ENCODE assay signal across 23 mouse cellular contexts in the genomic region with DNA sequence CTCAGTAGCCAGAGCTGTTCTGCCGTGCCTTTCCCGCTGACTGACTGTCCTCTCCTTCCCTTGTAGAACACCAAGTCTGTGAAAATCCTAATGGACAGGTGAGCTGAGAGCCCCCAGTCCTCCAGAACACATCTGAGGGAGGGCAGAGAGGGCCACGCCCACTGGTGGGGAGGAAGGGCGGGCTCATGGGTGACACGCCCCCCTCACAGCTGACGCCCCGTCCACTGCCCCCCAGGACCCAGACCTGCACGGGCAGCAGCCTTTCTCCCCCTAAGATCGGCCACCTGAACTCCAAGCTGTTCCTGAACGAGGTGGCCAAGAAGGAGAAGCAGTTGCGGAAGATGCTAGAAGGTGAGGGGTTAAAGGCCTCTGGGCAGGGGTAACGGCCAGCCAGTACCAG. TPM values are rescaled to one million over a fixed set of nuclear protein-coding genes. Genes with fewer than 3 reads are reported as not detected.
DNase-seq lines count a peak whose midpoint lies in the region; ATAC-seq and TF ChIP-seq lines count a peak whose summit lies in the region.
"Had no signal": no experiment of that assay in that cellular context is flagged by ENCODE, and none has a peak within 500 bp of the region (broad histone marks: within the 10 kb centered on the region; RNA-seq: fewer than 3 reads in every experiment).

No protein-coding gene starts in this region.

- H3K4me3 ChIP-seq in gastrocnemius, adult 2 months, result no peak overlapping the region
- H3K4me3 ChIP-seq in kidney, embryonic 15.5 days (replicated peaks), result no peak overlapping the region
- H3K4me3 ChIP-seq in testis, adult 2 months (ENCODE audit: control insufficient read depth, low read depth, low read length), result peak overlapping the region; percentile 88
- H3K4me3 ChIP-seq: embryonic facial prominence, embryonic 15.5 days; erythroblast, embryonic 14.5 days; forebrain, embryonic 10.5 days; forebrain, embryonic 15.5 days; heart, embryonic 13.5 days; hindbrain, embryonic 15.5 days had no signal

- H3K4me1 ChIP-seq in kidney, embryonic 15.5 days, result peaks cover 73% of the 10 kb centered on the region
- H3K4me1 ChIP-seq in testis, adult 2 months (ENCODE audit: control insufficient read depth, insufficient read depth, low read length), result peaks cover 25% of the 10 kb centered on the region

- peaks cover 81% of the 10 kb centered on the region for H3K36me3 ChIP-seq in kidney, embryonic 15.5 days
- H3K36me3 ChIP-seq in testis, adult 2 months (ENCODE audit: control insufficient read depth, insufficient read depth, low read length), result no peaks in the 10 kb centered on the region

- no peak for ATAC-seq in kidney, embryonic 15.5 days (replicated peaks; ENCODE audit: low FRiP score)
- ATAC-seq: CD4-positive, CD25-positive, alpha-beta regulatory T cell, adult 4 months; forebrain, embryonic 15.5 days; inflammation-experienced regulatory T-cells, adult 6 months; intestine, postnatal 0 days had no signal

- H3K27ac ChIP-seq in gastrocnemius, adult 2 months, result no peak overlapping the region
- 0 out of 2 replicates have a peak overlapping the region, but pooled peaks have one; percentile 2 for H3K27ac ChIP-seq in kidney, embryonic 15.5 days
- H3K27ac ChIP-seq in testis, adult 2 months (ENCODE audit: control insufficient read depth, insufficient read depth, low read depth, low read length), result no peak overlapping the region
- H3K27ac ChIP-seq: embryonic facial prominence, embryonic 15.5 days; forebrain, embryonic 10.5 days; forebrain, embryonic 15.5 days; heart, embryonic 13.5 days; hindbrain, embryonic 15.5 days had no signal

- no peaks in the 10 kb centered on the region for H3K9me3 ChIP-seq in kidney, embryonic 15.5 days (replicated peaks)
- H3K9me3 ChIP-seq: embryonic facial prominence, embryonic 15.5 days; forebrain, embryonic 10.5 days; forebrain, embryonic 15.5 days; heart, embryonic 13.5 days; hindbrain, embryonic 15.5 days had no signal

- no peak overlapping the region for H3K4me2 ChIP-seq in kidney, embryonic 15.5 days
- H3K4me2 ChIP-seq: embryonic facial prominence, embryonic 15.5 days; forebrain, embryonic 15.5 days; heart, embryonic 13.5 days; hindbrain, embryonic 15.5 days had no signal

- no peak overlapping the region for H3K9ac ChIP-seq in kidney, embryonic 15.5 days
- H3K9ac ChIP-seq: embryonic facial prominence, embryonic 15.5 days; forebrain, embryonic 15.5 days; heart, embryonic 13.5 days; hindbrain, embryonic 15.5 days had no signal

- H3K27me3 ChIP-seq in kidney, embryonic 15.5 days, result no peaks in the 10 kb centered on the region
- no peaks in the 10 kb centered on the region for H3K27me3 ChIP-seq in testis, adult 2 months (ENCODE audit: control insufficient read depth, insufficient read depth, low read length)
- H3K27me3 ChIP-seq: embryonic facial prominence, embryonic 15.5 days; forebrain, embryonic 15.5 days; heart, embryonic 13.5 days; hindbrain, embryonic 15.5 days had no signal

- WGBS in kidney, embryonic 15.5 days, result 88% methylated on average over 12 of the region's 12 CpGs

- no peak for TF ChIP-seq POLR2A in testis, adult 2 months (IDR thresholded peaks at IDR 0.05; ENCODE audit: control insufficient read depth, low read depth, low read length)

- intact Hi-C loops in gastrocnemius, adult 2 months (cut with DNase I), result no loop called here
- intact Hi-C loops in gastrocnemius, postnatal 14 days (cut with DNase I; ENCODE audit: low total_unique reads), result no loop called here

- DNase-seq in adrenal gland, adult (ENCODE audit: inconsistent age in 2 of 2, low spot score in 1 of 2), result peak; percentile 31 to 49
- no peak for DNase-seq in adrenal gland, postnatal 4 days (ENCODE audit: low spot score in 2 of 2)
- peak; percentile 26 for DNase-seq in gastrocnemius, adult 2 months
- no peak for DNase-seq in gastrocnemius, postnatal 14 days
- DNase-seq in kidney, postnatal 4 days, result no peak
- DNase-seq in testis, postnatal 14 days (ENCODE audit: low spot score), result no peak
- DNase-seq: B cell, adult 2 months; cerebellum, adult 8-10 months; cerebellum, postnatal 14 days; embryo, embryonic 11 days; gastrocnemius, postnatal 10 days; heart, postnatal 10 days had no signal

- no peak for TF ChIP-seq CTCF in gastrocnemius, adult 2 months (IDR thresholded peaks at IDR 0.05)
- TF ChIP-seq CTCF in testis, adult 2 months (IDR thresholded peaks at IDR 0.05; ENCODE audit: control insufficient read depth, insufficient read depth, insufficient replicate concordance, low read depth, low read length), result no peak

RNA-seq across cellular contexts. Expression of gene Trim8, which starts 12.9 kb away (rescaled TPM):
- total RNA-seq in adrenal gland, postnatal 4 days (2021), result 10 to 100 TPM; 60.5 to 70.3 TPM
- total RNA-seq in gastrocnemius, adult 2 months (2021), result 10 to 100 TPM; 20.2 to 20.7 TPM
- total RNA-seq in gastrocnemius, postnatal 14 days (2021), result 10 to 100 TPM; 20.1 to 23.1 TPM
- 24.6 and 28.7 TPM in 2 replicates for polyA plus RNA-seq in kidney, embryonic 15.5 days (2015; fragmentation: Nextera tagmentation; extraction: Ambion mirVana)
- 2.1 and 2.6 TPM in 2 replicates for polyA plus RNA-seq in testis, adult 2 months (2012; rRNA removed)

RNA-seq across cellular contexts. Expression of gene Arl3, which starts 58.6 kb away (rescaled TPM):
- total RNA-seq in adrenal gland, postnatal 4 days (2021), result 10 to 100 TPM; 47.2 to 54.9 TPM
- 10 to 100 TPM; 64.0 to 67.7 TPM for total RNA-seq in gastrocnemius, adult 2 months (2021)
- 10 to 100 TPM; 47.1 to 56.5 TPM for total RNA-seq in gastrocnemius, postnatal 14 days (2021)
- 143 and 145 TPM in 2 replicates for polyA plus RNA-seq in kidney, embryonic 15.5 days (2015; fragmentation: Nextera tagmentation; extraction: Ambion mirVana)
- 214 and 266 TPM in 2 replicates for polyA plus RNA-seq in testis, adult 2 months (2012; rRNA removed)

RNA-seq across cellular contexts. Expression of gene Sfxn2, which starts 58.8 kb away (rescaled TPM):
- total RNA-seq in adrenal gland, postnatal 4 days (2021), result 10 to 100 TPM; 13.1 to 18.4 TPM
- 1 to 10 TPM; 3.2 to 3.7 TPM for total RNA-seq in gastrocnemius, adult 2 months (2021)
- total RNA-seq in gastrocnemius, postnatal 14 days (2021), result 1 to 10 TPM; 2.8 to 3.4 TPM
- polyA plus RNA-seq in kidney, embryonic 15.5 days (2015; fragmentation: Nextera tagmentation; extraction: Ambion mirVana), result 32.9 and 33.0 TPM in 2 replicates
- polyA plus RNA-seq in testis, adult 2 months (2012; rRNA removed), result 1.5 TPM in 2 replicates

Comparison
In these comparisons a context has a peak if more than half of its experiments do, and no peak if none do; other contexts are left out.
1. DNase-seq: peak in adrenal gland, adult (2 of 2) and gastrocnemius, adult 2 months (single experiment); none in adrenal gland, postnatal 4 days (0 of 2), gastrocnemius, postnatal 14 days (single experiment), kidney, postnatal 4 days (0 of 2) and testis, postnatal 14 days (single experiment).